Mouse (Mus musculus): ENCODE results near the gene Cd44. TPM values are rescaled to one million over a fixed set of nuclear protein-coding genes. Genes with fewer than 3 reads are reported as not detected.

Cd44 gene
- polyA plus RNA-seq, 1 experiment from 2014 or later: 24.8 TPM

GRCm38 (mm10) chr2:102829201-102829600 lies 72.3 kb downstream of the Cd44 start:
- H3K27me3 ChIP-seq (ENCODE audit: control insufficient read depth, insufficient read depth, low read length): no peaks in the 10 kb centered on the region
- ATAC-seq (replicated peaks; ENCODE audit: insufficient number of reproducible peaks, low FRiP score, low TSS enrichment): peak; percentile 81
- H3K9me3 ChIP-seq (replicated peaks; ENCODE audit: control insufficient read depth, low read length): no peaks in the 10 kb centered on the region
- 86% methylated on average over 3 of the region's 3 CpGs for WGBS (ENCODE audit: insufficient replicate concordance)
- H3K27ac ChIP-seq (ENCODE audit: low read depth, low read length): no peak overlapping the region
- no peaks in the 10 kb centered on the region for H3K4me1 ChIP-seq (ENCODE audit: control insufficient read depth, insufficient read depth, low read length)
- H3K9ac ChIP-seq (ENCODE audit: low read depth, low read length): no peak overlapping the region
- H3K4me2 ChIP-seq: no peak overlapping the region
- H3K36me3 ChIP-seq (ENCODE audit: control insufficient read depth, insufficient read depth, low read length): no peaks in the 10 kb centered on the region
- no peak overlapping the region for H3K4me3 ChIP-seq (ENCODE audit: low read depth, low read length)

GRCm38 (mm10) chr2:102828381-102828780 lies 73.1 kb downstream of the Cd44 start:
- H3K36me3 ChIP-seq (ENCODE audit: control insufficient read depth, insufficient read depth, low read length): no peaks in the 10 kb centered on the region
- H3K4me2 ChIP-seq: no peak overlapping the region
- no peak overlapping the region for H3K9ac ChIP-seq (ENCODE audit: low read depth, low read length)
- no peak for ATAC-seq (replicated peaks; ENCODE audit: insufficient number of reproducible peaks, low FRiP score, low TSS enrichment)
- no peaks in the 10 kb centered on the region for H3K9me3 ChIP-seq (replicated peaks; ENCODE audit: control insufficient read depth, low read length)
- 90% methylated on average over 7 of the region's 7 CpGs for WGBS (ENCODE audit: insufficient replicate concordance)
- H3K4me1 ChIP-seq (ENCODE audit: control insufficient read depth, insufficient read depth, low read length): no peaks in the 10 kb centered on the region
- H3K27ac ChIP-seq (ENCODE audit: low read depth, low read length): no peak overlapping the region
- no peak overlapping the region for H3K4me3 ChIP-seq (ENCODE audit: low read depth, low read length)
- H3K27me3 ChIP-seq (ENCODE audit: control insufficient read depth, insufficient read depth, low read length): no peaks in the 10 kb centered on the region

- Histone ChIP-seq H3K4me1 (ENCODE audit: control insufficient read depth, insufficient read depth, low read length) (no peaks in the 10 kb centered on the region), H3K9ac (ENCODE audit: low read depth, low read length) (no peak overlapping the region), H3K27ac (ENCODE audit: low read depth, low read length) (no peak overlapping the region), H3K36me3 (ENCODE audit: control insufficient read depth, insufficient read depth, low read length) (no peaks in the 10 kb centered on the region), H3K4me2 (no peak overlapping the region), H3K4me3 (ENCODE audit: low read depth, low read length) (no peak overlapping the region), H3K9me3 (replicated peaks; ENCODE audit: control insufficient read depth, low read length) (no peaks in the 10 kb centered on the region), H3K27me3 (ENCODE audit: control insufficient read depth, insufficient read depth, low read length) (no peaks in the 10 kb centered on the region)
- 75% methylated on average over 1 of the region's 1 CpGs for WGBS (ENCODE audit: insufficient replicate concordance)
- no peak for ATAC-seq (replicated peaks; ENCODE audit: insufficient number of reproducible peaks, low FRiP score, low TSS enrichment)
Measured at GRCm38 (mm10) chr2:102827841-102828240, 73.6 kb downstream of the Cd44 start.

GRCm38 (mm10) chr2:102825961-102826633 lies 75.4 kb downstream of the Cd44 start:
- Histone ChIP-seq H3K27me3 (ENCODE audit: control insufficient read depth, insufficient read depth, low read length) (no peaks in the 10 kb centered on the region), H3K36me3 (ENCODE audit: control insufficient read depth, insufficient read depth, low read length) (no peaks in the 10 kb centered on the region)

GRCm38 (mm10) chr2:102822036-102822435 lies 79.4 kb downstream of the Cd44 start:
- H3K36me3 ChIP-seq (ENCODE audit: control insufficient read depth, insufficient read depth, low read length): no peaks in the 10 kb centered on the region
- 87% methylated on average over 6 of the region's 6 CpGs for WGBS (ENCODE audit: insufficient replicate concordance)
- ATAC-seq (replicated peaks; ENCODE audit: insufficient number of reproducible peaks, low FRiP score, low TSS enrichment): no peak

More at GRCm38 (mm10) chr2:102825961-102826633, 75.4 kb downstream of the Cd44 start:
- H3K27ac ChIP-seq (ENCODE audit: low read depth, low read length): no peak overlapping the region
- no peak overlapping the region for H3K4me2 ChIP-seq
- no peaks in the 10 kb centered on the region for H3K9me3 ChIP-seq (replicated peaks; ENCODE audit: control insufficient read depth, low read length)
- no peaks in the 10 kb centered on the region for H3K4me1 ChIP-seq (ENCODE audit: control insufficient read depth, insufficient read depth, low read length)
- no peak overlapping the region for H3K4me3 ChIP-seq (ENCODE audit: low read depth, low read length)
- H3K9ac ChIP-seq (ENCODE audit: low read depth, low read length): no peak overlapping the region
- 90% methylated on average over 9 of the region's 9 CpGs for WGBS (ENCODE audit: insufficient replicate concordance)
- ATAC-seq (replicated peaks; ENCODE audit: insufficient number of reproducible peaks, low FRiP score, low TSS enrichment): no peak

GRCm38 (mm10) chr2:102820790-102821189 lies 80.7 kb downstream of the Cd44 start:
- Histone ChIP-seq H3K4me2 (no peak overlapping the region), H3K27me3 (ENCODE audit: control insufficient read depth, insufficient read depth, low read length) (no peaks in the 10 kb centered on the region), H3K9ac (ENCODE audit: low read depth, low read length) (no peak overlapping the region), H3K4me1 (ENCODE audit: control insufficient read depth, insufficient read depth, low read length) (no peaks in the 10 kb centered on the region), H3K9me3 (replicated peaks; ENCODE audit: control insufficient read depth, low read length) (no peaks in the 10 kb centered on the region), H3K36me3 (ENCODE audit: control insufficient read depth, insufficient read depth, low read length) (no peaks in the 10 kb centered on the region), H3K27ac (ENCODE audit: low read depth, low read length) (no peak overlapping the region), H3K4me3 (ENCODE audit: low read depth, low read length) (no peak overlapping the region)
- WGBS (ENCODE audit: insufficient replicate concordance): 86% methylated on average over 8 of the region's 8 CpGs
- ATAC-seq (replicated peaks; ENCODE audit: insufficient number of reproducible peaks, low FRiP score, low TSS enrichment): no peak

More at GRCm38 (mm10) chr2:102822036-102822435, 79.4 kb downstream of the Cd44 start:
- Histone ChIP-seq H3K9me3 (replicated peaks; ENCODE audit: control insufficient read depth, low read length) (no peaks in the 10 kb centered on the region), H3K4me2 (no peak overlapping the region), H3K4me1 (ENCODE audit: control insufficient read depth, insufficient read depth, low read length) (no peaks in the 10 kb centered on the region), H3K9ac (ENCODE audit: low read depth, low read length) (no peak overlapping the region), H3K27ac (ENCODE audit: low read depth, low read length) (no peak overlapping the region), H3K4me3 (ENCODE audit: low read depth, low read length) (no peak overlapping the region), H3K27me3 (ENCODE audit: control insufficient read depth, insufficient read depth, low read length) (no peaks in the 10 kb centered on the region)

GRCm38 (mm10) chr2:102820225-102820711 lies 81.2 kb downstream of the Cd44 start:
- H3K27ac ChIP-seq (ENCODE audit: low read depth, low read length): no peak overlapping the region
- no peak overlapping the region for H3K9ac ChIP-seq (ENCODE audit: low read depth, low read length)
- no peak overlapping the region for H3K4me2 ChIP-seq
- no peaks in the 10 kb centered on the region for H3K9me3 ChIP-seq (replicated peaks; ENCODE audit: control insufficient read depth, low read length)
- H3K4me1 ChIP-seq (ENCODE audit: control insufficient read depth, insufficient read depth, low read length): no peaks in the 10 kb centered on the region
- H3K27me3 ChIP-seq (ENCODE audit: control insufficient read depth, insufficient read depth, low read length): no peaks in the 10 kb centered on the region
- ATAC-seq (replicated peaks; ENCODE audit: insufficient number of reproducible peaks, low FRiP score, low TSS enrichment): no peak
- WGBS (ENCODE audit: insufficient replicate concordance): 76% methylated on average over 5 of the region's 5 CpGs
- no peak overlapping the region for H3K4me3 ChIP-seq (ENCODE audit: low read depth, low read length)
- H3K36me3 ChIP-seq (ENCODE audit: control insufficient read depth, insufficient read depth, low read length): no peaks in the 10 kb centered on the region

GRCm38 (mm10) chr2:102815289-102815809 lies 86.1 kb downstream of the Cd44 start:
- 64% methylated on average over 6 of the region's 6 CpGs for WGBS (ENCODE audit: insufficient replicate concordance)

GRCm38 (mm10) chr2:102812756-102813155 lies 88.7 kb downstream of the Cd44 start:
- H3K4me2 ChIP-seq: no peak overlapping the region
- WGBS (ENCODE audit: insufficient replicate concordance): 64% methylated on average over 4 of the region's 4 CpGs
- H3K27ac ChIP-seq (ENCODE audit: low read depth, low read length): no peak overlapping the region
- H3K36me3 ChIP-seq (ENCODE audit: control insufficient read depth, insufficient read depth, low read length): no peaks in the 10 kb centered on the region; the same call in 1 of the 2 replicates
- H3K4me1 ChIP-seq (ENCODE audit: control insufficient read depth, insufficient read depth, low read length): no peaks in the 10 kb centered on the region
- no peak for ATAC-seq (replicated peaks; ENCODE audit: insufficient number of reproducible peaks, low FRiP score, low TSS enrichment)
- no peak overlapping the region for H3K4me3 ChIP-seq (ENCODE audit: low read depth, low read length)
- no peaks in the 10 kb centered on the region for H3K27me3 ChIP-seq (ENCODE audit: control insufficient read depth, insufficient read depth, low read length)
- H3K9me3 ChIP-seq (replicated peaks; ENCODE audit: control insufficient read depth, low read length): no peaks in the 10 kb centered on the region
- no peak overlapping the region for H3K9ac ChIP-seq (ENCODE audit: low read depth, low read length)

More at GRCm38 (mm10) chr2:102815289-102815809, 86.1 kb downstream of the Cd44 start:
- no peaks in the 10 kb centered on the region for H3K27me3 ChIP-seq (ENCODE audit: control insufficient read depth, insufficient read depth, low read length)
- H3K36me3 ChIP-seq (ENCODE audit: control insufficient read depth, insufficient read depth, low read length): no peaks in the 10 kb centered on the region; the same call in 1 of the 2 replicates
- H3K9me3 ChIP-seq (replicated peaks; ENCODE audit: control insufficient read depth, low read length): no peaks in the 10 kb centered on the region
- ATAC-seq (replicated peaks; ENCODE audit: insufficient number of reproducible peaks, low FRiP score, low TSS enrichment): no peak
- H3K4me2 ChIP-seq: no peak overlapping the region
- no peak overlapping the region for H3K9ac ChIP-seq (ENCODE audit: low read depth, low read length)
- H3K4me1 ChIP-seq (ENCODE audit: control insufficient read depth, insufficient read depth, low read length): no peaks in the 10 kb centered on the region
- H3K4me3 ChIP-seq (ENCODE audit: low read depth, low read length): no peak overlapping the region
- no peak overlapping the region for H3K27ac ChIP-seq (ENCODE audit: low read depth, low read length)

Data from heart, embryonic 11.5 days (tissue).